Mouse (Mus musculus) lung, postnatal 36 days (tissue): ENCODE measurements around the gene 1700014D04Rik.
"Not testable (repeated sequence)": the region's sequence is repeated elsewhere in the genome, so short reads cannot be mapped to it uniquely, and the experiment has no call there.

Source experiments
- DNase-seq: peaks from one replicate; pipeline ENCODE4 v3.0.0; 2022; ENCODE audit warnings: mixed read lengths

Gene 1700014D04Rik

GRCm38 (mm10) chr13:59746711-59747110, at the start of gene 1700014D04Rik:
Gene 1700014D04Rik, minus strand, starts transcription at chr13:59746752.
- no peak for DNase-seq

GRCm38 (mm10) chr13:59795807-59796465, 49.4 kb upstream of the 1700014D04Rik start:
- DNase-seq: no peak

GRCm38 (mm10) chr13:59794786-59795185, 48.2 kb upstream of the 1700014D04Rik start:
- no peak for DNase-seq

GRCm38 (mm10) chr13:59782145-59782544, 35.6 kb upstream of the 1700014D04Rik start, which contains the start of gene Gm49354:
Gene Gm49354, minus strand, starts transcription at chr13:59782245.
- no peak for DNase-seq

GRCm38 (mm10) chr13:59779744-59780264, 33.3 kb upstream of the 1700014D04Rik start:
- DNase-seq: not testable (repeated sequence)

GRCm38 (mm10) chr13:59779213-59779612, 32.7 kb upstream of the 1700014D04Rik start:
- DNase-seq: no peak

GRCm38 (mm10) chr13:59775168-59775567, 28.6 kb upstream of the 1700014D04Rik start:
- peak; percentile 56 for DNase-seq

- DNase-seq: peak; percentile 87
These were observed 24.7 kb upstream of the 1700014D04Rik start for GRCm38 (mm10) chr13:59771257-59771656.

- DNase-seq: peak; percentile 26
These were observed 24.3 kb upstream of the 1700014D04Rik start for GRCm38 (mm10) chr13:59770847-59771246.

GRCm38 (mm10) chr13:59770164-59770562, 23.6 kb upstream of the 1700014D04Rik start:
- peak; percentile 90 for DNase-seq

- DNase-seq: peak; percentile 99
These were observed 23.0 kb upstream of the 1700014D04Rik start, which contains the start of gene Isca1 for GRCm38 (mm10) chr13:59769296-59770163. Gene Isca1, minus strand, starts transcription at chr13:59769810.

GRCm38 (mm10) chr13:59768531-59768930, 22.0 kb upstream of the 1700014D04Rik start:
- peak; percentile 31 for DNase-seq

- DNase-seq: peak; percentile 39
These were observed 20.4 kb upstream of the 1700014D04Rik start for GRCm38 (mm10) chr13:59766786-59767515.

- DNase-seq: no peak
These were observed 16.2 kb upstream of the 1700014D04Rik start for GRCm38 (mm10) chr13:59762791-59763190.

- no peak for DNase-seq
These were observed 10.4 kb upstream of the 1700014D04Rik start for GRCm38 (mm10) chr13:59756906-59757305.

- DNase-seq: no peak
These were observed 3.8 kb upstream of the 1700014D04Rik start for GRCm38 (mm10) chr13:59750310-59750709.

- DNase-seq: no peak
These were observed 388 bp downstream of the 1700014D04Rik start for GRCm38 (mm10) chr13:59746164-59746563.

- no peak for DNase-seq
These were observed 1.1 kb downstream of the 1700014D04Rik start for GRCm38 (mm10) chr13:59745462-59745861.

GRCm38 (mm10) chr13:59741697-59742096, 4.9 kb downstream of the 1700014D04Rik start:
- peak; percentile 31 for DNase-seq

- DNase-seq: peak; percentile 40
These were observed 5.5 kb downstream of the 1700014D04Rik start for GRCm38 (mm10) chr13:59741096-59741495.

GRCm38 (mm10) chr13:59739397-59739796, 7.2 kb downstream of the 1700014D04Rik start:
- no peak for DNase-seq

- DNase-seq: no peak
These were observed 8.1 kb downstream of the 1700014D04Rik start for GRCm38 (mm10) chr13:59738455-59738854.

GRCm38 (mm10) chr13:59735190-59735589, 11.4 kb downstream of the 1700014D04Rik start:
- peak; percentile 11 for DNase-seq
